Mouse (Mus musculus) megakaryocyte, embryonic 14.5 days (primary cell): Measurements from ENCODE around the gene Obp2a.

Experiments used
- FLI1 ChIP-seq: IDR thresholded peaks from 2 replicates; pipeline ENCODE4 v1.6.1; 2012; ENCODE audit warnings: low read length, inconsistent platforms, mixed read lengths
- GATA1 ChIP-seq: IDR thresholded peaks from 3 replicates; pipeline ENCODE4 v1.6.1; 2012; ENCODE audit warnings: mixed read lengths, low read length, inconsistent platforms, borderline replicate concordance

- TF ChIP-seq GATA1: no peak
- no peak for TF ChIP-seq FLI1
Observed at GRCm38 (mm10) chr2:25654502-25654901, 45.3 kb upstream of the Obp2a start.
